Mouse (Mus musculus) midbrain, embryonic 12.5 days (tissue): Measurements from ENCODE around the gene D130043K22Rik. TPM values are rescaled to one million over a fixed set of nuclear protein-coding genes. Genes with fewer than 3 reads are reported as not detected.
A peak's percentile ranks its signal among the peaks of the same experiment; 100 is the strongest.

Experiments used
- ATAC-seq: fragments of 200-750 bp; cut with Nextera tagmentation; 2 replicates; pipeline ENCODE4 v1.8.0; 2017; ENCODE audit warnings: low read depth, moderate TSS enrichment, moderate library complexity; ENCODE audit not compliant: low FRiP score
- H3K27ac ChIP-seq: fragments of 300-500 bp; sonication (generic); replicated peaks from 2 replicates; pipeline ENCODE4 v1.5.1; 2016; ENCODE audit warnings: mild to moderate bottlenecking
- H3K27me3 ChIP-seq: fragments of 300-500 bp; sonication (generic); 2 replicates; pipeline ENCODE4 v1.6.1; 2016; ENCODE audit warnings: mild to moderate bottlenecking
- H3K36me3 ChIP-seq: fragments of 300-500 bp; sonication (generic); 2 replicates; pipeline ENCODE4 v1.6.1; 2016
- H3K4me1 ChIP-seq: fragments of 300-500 bp; sonication (generic); 2 replicates; pipeline ENCODE4 v1.6.1; 2016
- H3K4me2 ChIP-seq: fragments of 300-500 bp; sonication (generic); replicated peaks from 2 replicates; pipeline ENCODE4 v1.6.1; 2016; ENCODE audit warnings: mild to moderate bottlenecking, moderate library complexity
- H3K4me3 ChIP-seq: fragments of 300-500 bp; sonication (generic); 2 replicates; pipeline ENCODE4 v1.5.1; 2016; ENCODE audit warnings: mild to moderate bottlenecking
- H3K9ac ChIP-seq: fragments of 300-500 bp; sonication (generic); replicated peaks from 2 replicates; pipeline ENCODE4 v1.6.1; 2016; ENCODE audit warnings: mild to moderate bottlenecking, moderate library complexity
- H3K9me3 ChIP-seq: fragments of 300-500 bp; sonication (generic); 2 replicates; pipeline ENCODE4 v1.6.1; 2016; ENCODE audit warnings: mild to moderate bottlenecking
- WGBS: fragments of 180-500 bp; shearing (Covaris S2); methylation state at CpG from one replicate; pipeline ENCODE4 v1.1.7; 2016; 5-methylcytosine and 5-hydroxymethylcytosine counted together
- polyA plus RNA-seq: library from polyadenylated mRNA; unstranded; fragments of >200 nt; fragmentation: Nextera tagmentation; extraction: Ambion mirVana; gene quantifications from 2 replicates; pipeline ENCODE4 v1.2.1, GENCODE M21; 2016

The D130043K22Rik gene
- polyA plus RNA-seq, 1 experiment from 2014 or later, result 1.8 TPM

DNA sequence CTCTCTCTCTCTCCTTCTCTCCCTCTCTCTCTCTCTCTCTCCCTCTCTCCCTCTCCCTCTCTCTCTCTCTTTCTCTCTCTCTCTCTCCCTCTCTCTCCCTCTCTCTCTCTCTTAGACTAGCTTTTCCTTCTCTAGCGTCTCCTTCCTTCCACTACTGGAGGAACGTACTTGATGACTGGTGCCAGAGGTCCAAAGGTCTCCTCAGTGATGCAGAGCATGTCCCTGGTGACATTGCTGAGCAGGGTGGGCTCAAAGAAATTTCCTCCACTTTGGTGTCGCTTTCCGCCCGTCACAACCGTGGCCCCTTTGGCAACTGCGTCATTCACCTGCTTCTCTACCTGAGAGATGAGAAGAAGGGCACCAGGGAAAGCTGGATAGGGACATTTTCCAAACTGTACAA, 68.6 kb downstream of the D130043K22Rik start:
- 90% methylated on average over 7 of the region's 7 CpGs for WGBS
- Histone ChIP-seq H3K4me1 (no peaks in the 10 kb centered on the region), H3K9ac (no peak overlapping the region), H3K4me3 (no peak overlapping the region), H3K27me3 (no peaks in the 10 kb centered on the region), H3K36me3 (peaks cover 31% of the 10 kb centered on the region), H3K9me3 (no peaks in the 10 kb centered on the region), H3K4me2 (no peak overlapping the region), H3K27ac (no peak overlapping the region)
- no peak for ATAC-seq

DNA sequence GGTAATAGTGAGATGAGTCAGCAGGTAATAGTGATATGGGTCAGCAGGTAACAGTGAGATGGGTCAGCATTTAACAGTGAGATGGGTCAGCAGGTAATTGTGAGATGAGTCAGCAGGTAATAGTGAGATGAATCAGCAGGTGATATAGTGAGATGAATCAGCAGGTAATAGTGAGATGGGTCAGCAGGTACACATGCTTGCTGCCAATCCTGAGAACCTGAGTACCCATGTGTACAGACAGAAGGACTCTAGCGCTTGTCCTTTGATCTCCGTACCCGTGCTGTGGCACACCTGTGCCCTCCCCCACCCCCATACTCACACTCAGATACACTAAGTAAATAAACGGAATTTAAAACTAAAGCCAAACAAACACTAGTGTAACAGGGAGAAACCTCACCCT, 70.0 kb downstream of the D130043K22Rik start:
- Histone ChIP-seq H3K36me3 (peaks cover 34% of the 10 kb centered on the region), H3K4me2 (no peak overlapping the region), H3K27ac (no peak overlapping the region), H3K9me3 (no peaks in the 10 kb centered on the region), H3K27me3 (no peaks in the 10 kb centered on the region), H3K9ac (no peak overlapping the region), H3K4me3 (no peak overlapping the region), H3K4me1 (no peaks in the 10 kb centered on the region)
- WGBS, result 94% methylated on average over 4 of the region's 4 CpGs
- no peak for ATAC-seq

DNA sequence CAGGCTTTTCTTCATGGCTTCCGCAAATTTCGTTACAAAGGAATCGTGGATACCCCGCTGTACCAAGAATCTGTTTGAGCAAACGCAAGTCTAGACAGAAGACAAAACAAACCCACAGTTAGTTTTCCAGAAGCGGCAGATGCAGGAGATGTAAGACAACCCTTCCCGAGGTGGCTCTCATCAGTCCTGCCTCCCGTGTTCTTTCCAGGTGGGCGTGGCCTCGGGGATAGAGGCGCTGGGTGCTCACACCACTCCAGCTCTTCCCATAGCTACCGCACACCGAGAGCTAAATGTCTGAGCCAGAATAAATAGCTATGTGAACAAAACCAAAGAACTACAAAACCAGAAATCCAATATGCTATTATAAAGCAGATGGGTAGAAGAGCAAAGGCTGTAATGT, 70.9 kb downstream of the D130043K22Rik start:
- H3K4me2 ChIP-seq, result no peak overlapping the region
- H3K4me1 ChIP-seq, result no peaks in the 10 kb centered on the region
- no peak for ATAC-seq
- H3K9me3 ChIP-seq, result no peaks in the 10 kb centered on the region
- 69% methylated on average over 13 of the region's 13 CpGs for WGBS
- H3K36me3 ChIP-seq, result peaks cover 32% of the 10 kb centered on the region
- no peak overlapping the region for H3K4me3 ChIP-seq
- H3K9ac ChIP-seq, result no peak overlapping the region
- H3K27me3 ChIP-seq, result no peaks in the 10 kb centered on the region
- H3K27ac ChIP-seq, result no peak overlapping the region

DNA sequence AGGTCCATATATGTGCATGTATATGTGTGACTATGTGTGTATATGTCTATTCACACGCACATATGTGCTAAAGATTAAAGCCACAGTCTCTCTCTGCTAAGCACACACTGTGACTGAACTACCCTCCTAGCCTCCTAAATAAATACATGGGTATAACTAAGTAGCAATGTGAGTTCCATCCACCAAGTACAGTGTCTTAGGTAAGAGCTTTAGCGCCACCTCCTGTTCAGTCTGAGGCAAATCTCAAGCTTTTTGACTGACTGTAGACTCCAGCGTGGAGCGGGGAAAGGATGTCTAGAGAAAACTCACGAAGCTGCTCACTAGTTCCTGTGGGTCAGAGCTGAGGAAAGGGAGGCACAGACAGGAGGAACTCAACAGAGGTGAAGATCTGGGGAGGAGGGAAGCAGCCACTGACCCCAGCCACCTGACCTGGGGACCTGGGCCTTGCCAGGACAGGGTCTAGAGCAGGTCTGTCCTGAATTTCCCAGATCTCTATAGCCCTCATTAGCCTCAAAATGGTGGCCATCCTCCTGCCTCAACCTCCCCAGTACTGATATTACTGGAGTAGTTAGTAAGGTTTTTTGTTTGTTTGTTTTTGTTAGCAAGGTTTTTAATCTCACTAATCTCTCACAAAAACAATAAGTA, 75.5 kb downstream of the D130043K22Rik start:
- Histone ChIP-seq H3K4me2 (no peak overlapping the region), H3K9ac (no peak overlapping the region), H3K27me3 (no peaks in the 10 kb centered on the region), H3K9me3 (no peaks in the 10 kb centered on the region), H3K4me1 (no peaks in the 10 kb centered on the region), H3K4me3 (no peak overlapping the region), H3K36me3 (peaks cover 28% of the 10 kb centered on the region), H3K27ac (no peak overlapping the region)
- 27% methylated on average over 5 of the region's 5 CpGs for WGBS
- peak; percentile 69 for ATAC-seq

DNA sequence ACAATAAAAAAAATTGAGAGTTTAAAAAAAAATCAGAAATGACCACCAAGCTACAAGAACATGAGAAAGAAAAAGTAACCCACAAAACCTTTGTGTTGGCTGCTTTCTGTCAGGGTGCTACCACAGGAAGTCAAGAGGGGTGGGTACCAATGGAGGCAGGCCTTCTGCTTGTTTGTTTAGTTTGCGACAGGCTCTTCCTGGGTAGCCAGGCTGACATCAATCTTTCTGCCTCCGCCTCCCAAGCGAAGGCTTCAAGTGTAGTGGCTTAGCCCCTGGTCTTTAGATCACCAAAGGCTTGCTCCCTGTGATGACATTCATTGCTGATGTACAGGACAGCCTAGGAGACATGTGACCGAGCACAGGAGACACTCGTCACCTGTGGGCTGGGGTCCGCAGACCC, 76.3 kb downstream of the D130043K22Rik start:
- Histone ChIP-seq H3K9me3 (no peaks in the 10 kb centered on the region), H3K4me1 (no peaks in the 10 kb centered on the region), H3K9ac (no peak overlapping the region), H3K4me2 (no peak overlapping the region), H3K27me3 (no peaks in the 10 kb centered on the region), H3K36me3 (peaks cover 30% of the 10 kb centered on the region), H3K27ac (no peak overlapping the region), H3K4me3 (no peak overlapping the region)
- WGBS, result 92% methylated on average over 6 of the region's 6 CpGs
- no peak for ATAC-seq

DNA sequence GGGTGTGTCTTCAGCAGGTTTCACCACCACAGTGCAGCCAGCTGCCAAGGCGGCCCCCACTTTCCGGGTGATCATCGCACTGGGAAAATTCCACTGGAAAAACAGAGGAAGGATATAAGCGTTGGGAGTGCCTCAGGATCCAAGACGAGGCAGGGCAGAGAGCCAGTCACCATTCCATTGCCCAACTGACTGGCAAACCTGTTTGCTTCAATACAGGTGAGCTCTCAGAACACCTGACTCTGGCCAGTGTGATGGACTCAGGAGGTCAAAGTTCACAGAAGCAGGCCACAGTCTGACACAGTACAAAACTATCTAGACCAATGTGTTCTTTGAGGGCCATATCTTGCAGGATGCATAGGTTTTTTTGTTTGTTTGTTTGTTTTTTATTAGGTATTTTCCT, 79.1 kb downstream of the D130043K22Rik start:
- H3K4me2 ChIP-seq, result no peak overlapping the region
- H3K36me3 ChIP-seq, result peaks cover 20% of the 10 kb centered on the region
- no peak overlapping the region for H3K4me3 ChIP-seq
- no peak for ATAC-seq
- no peak overlapping the region for H3K27ac ChIP-seq
- 95% methylated on average over 5 of the region's 5 CpGs for whole genome bisulfite sequencing
- H3K27me3 ChIP-seq, result no peaks in the 10 kb centered on the region
- H3K9ac ChIP-seq, result no peak overlapping the region
- H3K9me3 ChIP-seq, result no peaks in the 10 kb centered on the region
- H3K4me1 ChIP-seq, result no peaks in the 10 kb centered on the region

DNA sequence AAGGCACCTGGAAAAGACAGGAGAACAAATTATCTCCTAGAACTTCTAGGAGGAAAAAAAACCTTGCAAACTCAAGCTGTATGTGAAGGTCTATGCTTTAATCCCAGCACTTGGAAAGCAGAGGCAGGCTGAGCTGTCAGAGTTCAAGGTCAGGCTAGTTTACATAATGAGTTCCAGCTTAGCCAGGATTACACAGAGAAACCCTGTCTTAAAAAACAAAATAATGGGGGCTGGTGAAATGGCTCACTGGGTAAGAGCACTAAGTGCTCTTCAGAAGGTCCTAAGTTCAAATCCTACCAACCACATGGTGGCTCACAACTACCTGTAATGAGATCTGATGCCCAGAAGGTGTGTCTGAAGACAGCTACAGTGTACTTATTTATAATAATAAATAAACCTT, 85.7 kb downstream of the D130043K22Rik start:
- no peaks in the 10 kb centered on the region for H3K4me1 ChIP-seq
- no peaks in the 10 kb centered on the region for H3K9me3 ChIP-seq
- no peak overlapping the region for H3K27ac ChIP-seq
- H3K36me3 ChIP-seq, result 0 out of 2 replicates have a peak, but pooled peaks cover 1% of the 10 kb centered on the region
- H3K4me2 ChIP-seq, result no peak overlapping the region
- H3K27me3 ChIP-seq, result no peaks in the 10 kb centered on the region
- H3K9ac ChIP-seq, result no peak overlapping the region
- ATAC-seq, result no peak
- H3K4me3 ChIP-seq, result no peak overlapping the region

DNA sequence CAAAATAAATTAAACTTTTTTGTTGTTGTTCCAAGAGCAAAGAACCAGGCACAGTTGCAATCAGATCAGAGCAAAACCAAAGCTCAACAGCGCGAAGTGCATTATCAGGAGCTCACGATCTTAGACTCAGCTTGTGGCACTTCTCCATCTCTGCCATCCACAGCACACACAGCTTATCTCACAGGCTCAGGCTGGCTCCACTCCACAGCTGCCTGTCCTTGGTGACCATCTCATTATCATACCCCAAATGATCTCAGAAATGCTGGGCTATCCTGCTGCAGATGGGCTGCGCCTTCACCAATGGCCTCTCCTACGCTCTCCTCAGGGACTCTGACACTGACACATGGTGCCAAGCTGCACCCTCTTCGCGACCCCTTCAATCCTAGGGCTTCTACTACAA, 88.3 kb downstream of the D130043K22Rik start:
- WGBS, result 93% methylated on average over 7 of the region's 7 CpGs

DNA sequence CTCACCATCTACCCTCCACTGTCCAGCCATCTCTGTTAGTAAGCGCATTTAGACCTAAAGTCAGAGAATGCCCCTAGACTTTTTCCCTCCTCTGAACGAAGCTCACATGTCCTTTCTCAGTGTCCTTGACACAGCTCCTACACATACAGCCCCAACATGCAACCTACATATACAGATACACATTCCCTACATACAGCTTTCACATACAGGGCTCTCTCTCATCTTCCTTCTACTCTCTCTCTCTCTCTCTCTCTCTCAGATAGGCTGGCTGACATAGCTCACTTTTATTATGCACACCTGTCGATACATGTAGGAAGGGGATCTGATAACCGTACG, 91.8 kb downstream of the D130043K22Rik start:
- Histone ChIP-seq H3K4me3 (peak overlapping the region; percentile 67), H3K27ac (no peak overlapping the region), H3K36me3 (no peaks in the 10 kb centered on the region), H3K9ac (peak overlapping the region; percentile 68), H3K27me3 (no peaks in the 10 kb centered on the region), H3K9me3 (no peaks in the 10 kb centered on the region), H3K4me2 (peak overlapping the region; percentile 61), H3K4me1 (peaks cover 10% of the 10 kb centered on the region; the same call in 1 of the 2 replicates)
- ATAC-seq, result no peak; the same call in 1 of the 2 replicates
- WGBS, result 57% methylated on average over 5 of the region's 5 CpGs

More for the DNA sequence above, 88.3 kb downstream of the D130043K22Rik start:
- no peak overlapping the region for H3K27ac ChIP-seq
- no peak overlapping the region for H3K4me3 ChIP-seq
- H3K36me3 ChIP-seq, result no peaks in the 10 kb centered on the region
- H3K4me2 ChIP-seq, result no peak overlapping the region
- no peaks in the 10 kb centered on the region for H3K27me3 ChIP-seq
- H3K9me3 ChIP-seq, result no peaks in the 10 kb centered on the region
- peaks cover 10% of the 10 kb centered on the region; the same call in 1 of the 2 replicates for H3K4me1 ChIP-seq
- no peak for ATAC-seq
- H3K9ac ChIP-seq, result no peak overlapping the region

DNA sequence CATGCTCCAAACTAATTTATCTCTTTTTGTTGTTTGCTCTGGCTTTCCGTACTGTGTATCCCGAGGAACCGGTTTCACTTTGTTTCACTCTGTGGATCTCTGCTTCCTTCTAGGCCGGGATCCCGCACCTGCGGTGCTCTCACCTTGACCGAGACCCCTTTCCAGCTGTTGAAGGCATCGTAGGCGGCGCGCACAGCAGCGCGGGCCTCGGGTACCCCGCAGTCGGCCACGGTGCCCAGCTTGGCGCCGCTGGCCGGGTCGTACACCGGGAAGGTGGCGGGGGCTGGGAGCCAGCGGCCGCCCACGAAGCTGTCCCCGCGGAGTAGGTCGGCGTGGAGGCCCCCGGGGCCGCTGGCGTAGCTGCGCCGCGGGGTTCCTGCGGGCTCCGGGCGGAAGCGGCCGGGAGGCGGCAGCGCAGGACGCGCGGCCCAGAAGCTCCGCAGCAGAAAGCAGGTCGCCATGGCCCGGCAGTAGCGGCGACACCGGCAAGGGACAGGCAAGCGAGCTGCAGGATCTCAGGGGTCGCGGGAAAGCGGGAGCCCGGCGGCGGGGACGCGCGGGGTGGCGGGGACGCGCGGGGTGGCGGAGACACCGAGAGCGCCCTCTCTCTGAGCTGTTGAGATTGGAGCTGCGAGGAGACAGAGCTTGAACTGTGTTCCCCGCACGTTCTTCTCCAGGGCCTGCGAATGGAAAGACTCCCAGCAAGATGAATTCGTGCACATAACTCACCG, 92.3 kb downstream of the D130043K22Rik start, which contains the start of gene Aldh5a1:
Aldh5a1 (minus strand) TSS at position 554 of the 731 bp plus-strand sequence.
- Histone ChIP-seq H3K4me1 (peaks cover 10% of the 10 kb centered on the region; the same call in 1 of the 2 replicates), H3K27me3 (no peaks in the 10 kb centered on the region), H3K36me3 (no peaks in the 10 kb centered on the region), H3K4me2 (peak within 1 kb of the TSS; percentile 61), H3K9me3 (no peaks in the 10 kb centered on the region), H3K27ac (peak within 1 kb of the TSS; percentile 60), H3K4me3 (peak within 1 kb of the TSS; percentile 67), H3K9ac (peak within 1 kb of the TSS; percentile 68)
- ATAC-seq, result peak; percentile 86
- 1% methylated on average over 70 of the region's 75 CpGs for WGBS

DNA sequence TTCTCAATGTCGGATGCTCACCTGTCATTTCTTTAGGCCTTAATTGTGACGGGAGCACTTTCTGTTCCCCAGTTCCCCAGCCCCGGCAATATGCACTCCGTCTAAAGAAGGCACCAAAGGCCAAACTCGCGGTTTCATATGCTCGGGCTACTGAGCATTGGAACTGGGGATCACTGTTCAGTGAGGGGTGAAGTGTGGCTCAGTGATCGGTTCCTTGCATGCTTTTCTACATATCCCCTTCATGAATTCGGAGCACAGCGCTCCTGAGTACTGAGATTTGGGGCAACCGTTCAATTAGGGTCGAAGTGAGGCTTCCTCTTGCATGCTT, 92.9 kb downstream of the D130043K22Rik start:
- Histone ChIP-seq H3K9me3 (no peaks in the 10 kb centered on the region), H3K36me3 (no peaks in the 10 kb centered on the region), H3K4me1 (peaks cover 15% of the 10 kb centered on the region), H3K4me3 (peak overlapping the region; percentile 67), H3K27ac (no peak overlapping the region), H3K27me3 (no peaks in the 10 kb centered on the region), H3K4me2 (peak overlapping the region; percentile 61), H3K9ac (peak overlapping the region; percentile 68)
- ATAC-seq, result peak; percentile 35
- WGBS, result 19% methylated on average over 12 of the region's 12 CpGs

DNA sequence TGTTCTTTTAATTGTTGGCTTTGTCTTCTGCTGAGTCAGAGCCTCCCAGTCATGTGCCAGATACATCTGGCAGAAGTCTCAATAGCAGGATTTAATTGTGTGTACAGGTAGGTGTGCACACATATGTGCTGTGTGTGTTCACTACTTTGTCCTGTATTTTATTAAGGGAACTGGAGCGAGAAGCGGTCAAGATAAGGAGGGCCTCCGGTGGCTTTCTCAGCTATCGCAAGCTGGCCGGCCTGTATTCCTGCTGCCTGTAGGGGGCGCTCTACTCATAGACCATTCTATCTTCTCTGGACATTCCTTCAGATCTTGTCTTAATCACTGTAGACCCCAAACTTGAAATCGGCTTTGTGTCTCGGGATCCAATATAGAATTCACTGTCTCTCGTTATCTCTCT, 93.7 kb downstream of the D130043K22Rik start:
- Histone ChIP-seq H3K4me2 (no peak overlapping the region), H3K9me3 (no peaks in the 10 kb centered on the region), H3K36me3 (no peaks in the 10 kb centered on the region), H3K9ac (no peak overlapping the region), H3K4me3 (no peak overlapping the region), H3K4me1 (peaks cover 16% of the 10 kb centered on the region), H3K27me3 (peaks cover 3% of the 10 kb centered on the region; the same call in 1 of the 2 replicates), H3K27ac (no peak overlapping the region)
- WGBS, result 37% methylated on average over 9 of the region's 9 CpGs
- no peak for ATAC-seq
